Mouse (Mus musculus) embryo, embryonic 10.5 days (tissue): ENCODE results near the gene Lmx1b.

Source experiments
- DNase-seq: peaks from one replicate; pipeline ENCODE4 v3.0.0-alpha.2; 2015; ENCODE audit warnings: low spot score

The Lmx1b gene

DNA sequence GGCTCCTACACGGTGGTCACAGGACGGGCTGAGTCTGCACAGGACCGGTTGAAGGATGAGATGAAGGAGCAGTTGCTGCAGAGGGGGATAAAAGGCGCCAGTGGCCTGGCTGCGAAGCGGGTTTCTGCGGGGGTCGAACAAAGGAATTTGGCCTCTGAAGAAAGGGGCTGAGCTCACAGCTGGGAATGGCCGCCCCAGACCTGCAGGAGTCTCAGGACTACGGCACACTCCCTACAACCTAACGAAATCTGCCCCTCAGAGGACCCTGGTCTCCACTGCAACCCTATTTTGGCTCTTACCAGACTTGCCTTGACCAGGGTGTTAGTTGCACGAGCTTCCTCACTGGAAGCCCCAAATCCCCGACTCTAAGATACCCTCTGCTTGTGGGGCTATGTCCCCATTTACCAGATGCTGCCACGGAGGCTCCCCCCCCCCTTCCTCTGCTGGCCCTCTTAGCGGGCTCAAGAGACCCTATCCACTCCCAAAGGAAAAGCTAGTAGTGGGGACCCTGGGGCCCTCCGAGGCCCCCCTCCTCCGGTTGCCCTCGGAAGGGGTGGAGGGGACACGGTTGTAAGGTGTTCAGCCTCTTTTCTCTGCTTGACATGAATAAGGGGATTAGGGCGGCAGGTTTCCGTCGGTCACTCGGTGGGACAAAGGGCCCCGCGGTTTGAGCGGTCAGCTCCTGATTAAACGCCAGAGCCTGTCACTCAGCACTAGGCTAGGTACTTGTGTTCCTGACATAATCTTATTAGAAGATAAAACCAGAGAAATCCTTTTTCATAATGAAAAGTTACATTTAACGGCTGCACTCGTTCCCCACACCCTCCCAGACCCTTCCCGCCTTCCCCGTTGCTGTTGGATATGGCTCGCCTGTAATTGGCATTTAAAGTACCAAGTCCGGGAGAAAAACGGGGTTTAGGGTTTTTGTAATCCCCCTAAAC, 10.0 kb downstream of the Lmx1b start:
- DNase-seq, result peak; percentile 69

DNA sequence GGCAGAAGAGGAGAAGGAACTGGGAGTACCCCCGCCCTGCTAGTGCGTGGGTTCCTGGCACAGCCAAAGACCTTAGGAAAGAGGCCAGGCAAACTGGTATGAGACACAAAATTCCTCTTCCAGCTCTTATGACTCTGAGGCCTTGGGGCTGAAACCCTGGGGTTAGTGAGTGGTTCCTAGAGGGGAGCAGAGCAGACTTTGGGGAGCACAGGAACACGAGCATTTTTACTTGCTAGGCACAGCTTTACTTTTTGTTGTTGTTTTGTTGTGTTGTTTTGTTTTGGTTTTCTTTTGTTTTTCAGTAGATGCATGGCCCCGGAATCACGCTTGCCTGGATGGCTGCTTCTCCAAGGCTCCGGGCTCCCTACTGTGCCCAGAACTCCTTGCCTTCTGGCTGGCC, 10.7 kb downstream of the Lmx1b start:
- peak; percentile 44 for DNase-seq

DNA sequence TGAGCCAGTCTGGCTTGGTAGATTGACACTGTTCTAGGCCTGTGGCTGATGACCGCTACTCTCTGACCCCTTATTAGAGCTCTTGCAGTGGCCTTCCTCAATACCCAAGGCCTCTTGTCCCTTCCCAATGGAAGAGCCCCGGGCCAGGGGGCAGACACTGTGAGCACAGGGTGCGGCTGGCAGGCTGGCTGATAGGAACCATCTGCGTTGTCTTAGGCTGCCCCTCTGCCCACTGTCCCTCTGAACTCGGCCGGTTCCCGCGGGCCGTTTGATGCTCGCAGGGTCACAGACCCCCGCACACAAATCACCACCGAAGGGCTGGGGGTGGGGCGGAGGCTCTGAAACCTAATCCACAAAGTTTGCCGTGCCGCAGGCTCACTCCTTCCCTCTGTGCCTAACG, 11.5 kb downstream of the Lmx1b start:
- DNase-seq, result peak; percentile 83

DNA sequence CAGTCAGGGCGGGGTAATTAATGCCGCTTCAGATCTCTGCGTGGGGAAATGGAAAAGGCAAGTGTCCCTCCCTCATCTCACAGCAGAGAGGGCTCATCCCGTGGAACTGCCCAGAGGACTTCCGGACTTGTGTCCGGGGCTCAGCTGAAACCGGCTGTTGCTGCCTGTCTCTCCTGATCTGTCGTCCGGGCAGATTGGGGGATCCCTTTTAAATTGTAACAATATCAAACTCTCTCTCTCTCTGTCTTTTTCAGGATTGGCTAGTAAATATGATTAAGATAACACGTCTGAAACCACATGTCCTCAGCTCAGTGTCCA, 13.3 kb downstream of the Lmx1b start:
- no peak for DNase-seq

DNA sequence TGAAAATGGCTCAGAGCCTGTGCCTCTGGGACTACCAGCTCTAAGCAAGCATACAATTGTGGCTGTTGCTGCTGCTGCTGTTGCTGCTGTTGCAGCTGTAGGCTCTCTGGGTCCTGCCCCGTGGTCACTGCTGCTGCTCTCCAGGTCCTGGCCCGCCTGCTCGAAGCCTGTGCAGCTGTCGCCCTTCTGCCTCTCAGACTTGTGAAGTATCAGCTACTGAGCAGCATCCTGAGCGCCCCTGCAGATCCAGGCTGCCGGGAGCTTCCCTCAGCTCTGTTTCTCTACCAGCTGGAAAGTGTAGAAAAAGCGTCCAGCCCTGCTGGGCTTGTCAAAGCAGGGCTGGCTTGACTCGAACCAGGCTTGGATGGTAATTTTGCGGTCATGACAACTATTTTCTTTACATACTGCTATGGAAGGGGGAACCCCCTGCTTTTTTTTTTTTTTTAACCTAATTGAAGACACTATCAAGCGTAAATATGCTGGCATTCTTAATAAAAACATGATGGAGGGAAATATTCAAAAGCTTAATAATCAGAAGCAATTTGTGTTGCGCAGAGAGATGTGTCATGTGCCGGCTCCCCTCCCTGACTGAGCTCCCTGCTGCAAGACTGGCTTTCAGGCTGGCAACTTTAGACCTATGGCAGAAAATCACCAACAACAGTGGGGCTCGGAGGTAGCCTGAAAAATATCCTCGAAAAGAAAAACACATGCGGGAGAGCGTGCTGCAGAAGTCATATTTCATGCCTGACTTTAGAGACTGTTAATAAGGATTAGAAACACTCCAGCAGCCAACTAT, 13.9 kb downstream of the Lmx1b start:
- DNase-seq, result peak; percentile 51

DNA sequence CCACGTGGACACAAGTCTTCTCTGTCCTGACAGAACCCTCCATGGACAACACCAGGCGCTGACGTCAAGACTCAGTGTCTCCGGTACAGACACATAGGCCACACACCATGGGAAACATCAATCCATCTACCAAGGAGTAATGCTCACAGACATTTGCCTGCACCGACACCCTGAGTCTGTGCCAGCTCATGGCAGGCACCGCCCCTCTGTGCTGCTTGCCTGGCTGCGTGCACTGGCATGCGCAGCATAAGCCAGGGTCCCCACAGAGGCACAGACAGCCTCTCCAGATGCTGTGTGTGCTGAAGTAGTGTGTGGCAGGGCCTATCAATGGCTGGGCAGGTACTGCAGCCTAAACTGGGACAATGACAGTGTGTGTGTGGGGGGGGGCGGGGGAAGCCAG, 22.6 kb downstream of the Lmx1b start:
- DNase-seq, result no peak

DNA sequence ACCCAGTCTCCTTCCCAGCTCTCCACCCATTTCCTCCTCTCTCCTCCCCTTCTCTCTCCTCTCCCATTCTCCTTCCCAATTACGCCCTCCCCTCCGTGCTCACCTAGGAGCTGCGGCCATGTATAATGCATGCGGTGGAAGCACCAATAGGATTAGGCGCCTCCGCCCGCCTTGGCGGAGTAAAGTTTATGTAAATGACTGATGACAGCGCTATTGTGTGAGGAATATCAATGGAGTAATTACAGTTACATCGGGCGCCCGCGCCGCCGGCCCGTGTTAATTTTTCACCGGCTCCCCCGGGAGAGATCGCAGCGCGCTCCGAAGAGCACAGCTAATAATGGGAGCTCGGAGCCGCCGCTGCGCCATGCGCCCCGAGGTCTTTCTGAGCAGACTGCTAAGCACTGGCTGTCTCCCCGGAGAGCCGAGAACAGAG, 23.9 kb downstream of the Lmx1b start:
- peak; percentile 55 for DNase-seq

DNA sequence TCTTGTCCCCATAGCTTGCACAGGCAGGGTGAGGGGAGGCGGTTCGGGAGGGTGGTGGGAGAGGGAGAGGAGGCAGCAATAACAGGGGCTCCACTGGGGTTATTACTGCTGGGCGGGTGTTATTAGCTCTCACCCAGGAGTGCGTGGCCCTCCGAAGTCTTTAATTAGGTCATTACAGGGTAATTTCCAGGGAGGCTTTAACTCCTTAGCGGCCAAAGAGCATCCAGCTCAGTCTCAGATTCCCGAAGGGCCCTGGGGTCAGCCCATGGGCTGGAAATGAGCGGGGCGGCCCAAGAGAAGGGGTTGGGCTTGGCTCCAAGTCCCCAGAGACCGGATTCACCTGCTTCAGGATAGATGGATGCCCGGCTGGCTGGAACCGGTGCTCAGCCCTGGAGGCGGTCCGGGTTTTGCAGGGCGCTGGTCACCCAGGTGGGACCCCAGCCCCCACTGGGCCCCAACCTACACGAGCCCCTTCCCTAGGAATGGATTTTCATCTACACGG, 24.4 kb downstream of the Lmx1b start:
- peak; percentile 50 for DNase-seq

DNA sequence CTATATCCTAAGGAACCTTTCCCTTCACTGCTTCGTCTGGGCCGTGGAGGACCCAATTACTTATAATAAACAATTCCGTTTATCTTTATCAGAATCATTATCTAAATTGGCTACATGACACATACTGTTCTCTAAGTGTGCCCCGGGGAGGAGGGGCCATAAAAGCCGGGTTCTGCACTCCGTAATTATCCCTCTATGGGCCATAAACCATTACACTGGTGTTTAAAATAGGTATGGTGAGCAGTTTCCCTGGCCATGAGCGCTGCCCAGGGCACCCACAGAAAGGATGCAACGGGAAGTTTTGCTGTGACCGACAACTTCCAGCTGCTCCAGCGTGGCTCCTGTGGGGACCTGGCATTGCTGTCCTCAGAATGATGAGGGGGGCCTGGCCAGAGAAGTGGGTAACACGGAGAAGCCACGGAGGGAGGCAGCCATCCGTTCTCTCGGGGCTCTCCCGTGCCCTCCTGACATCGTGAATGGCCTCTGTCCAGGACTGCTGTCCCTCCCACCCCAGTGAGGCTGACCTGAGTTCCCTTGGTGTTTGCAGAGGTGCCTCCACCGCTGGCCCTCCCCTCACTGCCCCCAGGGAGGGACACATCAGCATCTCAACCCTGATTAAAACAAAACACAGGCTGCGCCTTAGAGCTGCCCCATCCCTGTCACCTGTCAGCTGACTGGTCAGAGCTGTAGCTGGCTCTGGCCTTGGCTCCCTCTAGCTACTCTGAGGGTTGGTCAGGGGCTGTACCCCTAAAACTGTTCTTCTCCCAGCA, 34.6 kb downstream of the Lmx1b start:
- no peak for DNase-seq

DNA sequence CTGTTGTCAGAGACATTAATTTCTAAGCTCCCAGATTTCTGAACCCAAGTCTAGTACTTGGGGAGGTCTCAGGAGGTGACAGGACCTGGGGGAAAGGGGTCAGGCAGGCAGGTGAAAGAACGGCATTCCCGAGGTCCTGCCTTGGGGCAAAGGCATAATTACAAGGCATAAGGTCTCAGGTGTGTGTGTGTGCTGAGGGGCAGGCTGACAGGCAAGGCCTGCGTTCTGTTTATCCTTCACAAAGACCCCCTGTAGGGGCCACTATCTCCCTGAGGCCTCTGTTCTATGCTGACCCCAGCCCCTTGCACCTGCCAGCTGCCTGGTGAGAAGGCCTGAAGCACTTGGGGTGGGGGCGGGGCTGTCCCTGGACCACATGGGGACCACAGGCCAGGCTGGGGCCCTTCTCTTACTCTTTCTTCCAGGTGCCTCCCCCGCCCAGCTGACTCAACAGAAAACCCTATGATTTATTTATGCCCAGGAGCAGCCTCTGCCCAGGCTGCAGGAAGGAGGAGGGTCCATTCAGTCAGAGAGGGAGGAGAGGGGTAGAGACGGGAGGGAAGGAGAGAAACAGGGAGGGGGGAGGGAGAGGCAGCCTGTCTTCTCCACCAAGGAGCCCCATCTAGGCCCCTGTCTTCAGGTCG, 35.3 kb downstream of the Lmx1b start:
- DNase-seq, result no peak

DNA sequence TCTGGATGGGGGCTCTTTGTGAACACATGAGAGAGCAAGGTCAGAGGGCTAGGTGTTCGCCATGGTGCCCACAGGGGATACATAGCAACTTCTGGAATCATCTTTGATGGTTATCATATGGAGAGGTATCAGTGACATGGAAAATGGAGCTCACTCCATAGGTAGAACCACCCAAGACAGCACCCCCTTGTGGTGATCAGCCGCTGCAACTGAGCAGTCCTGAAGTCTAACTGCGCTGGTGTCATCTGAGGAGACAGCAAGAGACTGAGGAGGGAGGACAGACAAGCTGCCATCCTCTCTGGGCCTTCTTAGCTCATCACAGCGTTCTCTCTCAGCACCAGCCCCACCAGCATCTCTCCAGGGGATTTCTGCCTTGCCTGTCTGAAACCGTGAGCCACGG, 39.8 kb downstream of the Lmx1b start:
- no peak for DNase-seq

DNA sequence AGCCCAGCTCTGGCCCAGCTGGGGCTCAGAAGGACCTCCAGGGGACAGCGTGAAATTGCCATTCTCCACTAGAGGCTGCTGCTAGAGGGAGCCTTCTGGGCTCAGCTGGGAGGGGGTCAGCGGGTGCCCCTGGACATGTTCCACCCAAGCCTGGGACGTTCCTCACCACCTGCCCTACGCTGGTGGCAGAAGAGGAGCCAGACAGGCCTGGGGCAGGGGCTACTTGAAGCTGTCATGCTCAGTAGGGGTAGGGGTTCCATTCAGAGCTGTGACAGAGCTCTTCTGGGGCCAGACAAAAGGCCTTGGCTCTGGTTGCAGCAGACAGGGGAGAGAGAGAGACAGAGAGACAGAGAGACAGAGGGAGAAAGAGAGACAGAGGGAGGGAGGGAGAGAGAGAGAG, 42.9 kb downstream of the Lmx1b start:
- DNase-seq, result peak; percentile 34

DNA sequence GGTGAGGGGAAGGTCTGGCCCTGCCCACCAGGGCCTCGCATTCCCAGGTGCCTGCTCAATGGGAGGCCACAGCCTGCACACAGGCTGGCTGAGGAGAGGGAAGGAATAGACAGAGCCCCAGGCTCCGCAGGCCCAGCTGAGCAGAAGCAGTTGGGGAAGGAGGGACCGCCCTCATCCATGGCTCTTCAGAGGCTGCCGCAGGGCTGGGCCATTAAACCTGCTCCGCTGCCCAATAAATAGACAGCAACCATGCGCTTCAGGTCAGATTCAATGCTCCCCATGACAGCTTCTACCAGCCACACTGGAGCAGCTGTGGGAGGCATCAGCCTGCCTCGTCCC, 45.3 kb downstream of the Lmx1b start:
- DNase-seq, result peak; percentile 50

DNA sequence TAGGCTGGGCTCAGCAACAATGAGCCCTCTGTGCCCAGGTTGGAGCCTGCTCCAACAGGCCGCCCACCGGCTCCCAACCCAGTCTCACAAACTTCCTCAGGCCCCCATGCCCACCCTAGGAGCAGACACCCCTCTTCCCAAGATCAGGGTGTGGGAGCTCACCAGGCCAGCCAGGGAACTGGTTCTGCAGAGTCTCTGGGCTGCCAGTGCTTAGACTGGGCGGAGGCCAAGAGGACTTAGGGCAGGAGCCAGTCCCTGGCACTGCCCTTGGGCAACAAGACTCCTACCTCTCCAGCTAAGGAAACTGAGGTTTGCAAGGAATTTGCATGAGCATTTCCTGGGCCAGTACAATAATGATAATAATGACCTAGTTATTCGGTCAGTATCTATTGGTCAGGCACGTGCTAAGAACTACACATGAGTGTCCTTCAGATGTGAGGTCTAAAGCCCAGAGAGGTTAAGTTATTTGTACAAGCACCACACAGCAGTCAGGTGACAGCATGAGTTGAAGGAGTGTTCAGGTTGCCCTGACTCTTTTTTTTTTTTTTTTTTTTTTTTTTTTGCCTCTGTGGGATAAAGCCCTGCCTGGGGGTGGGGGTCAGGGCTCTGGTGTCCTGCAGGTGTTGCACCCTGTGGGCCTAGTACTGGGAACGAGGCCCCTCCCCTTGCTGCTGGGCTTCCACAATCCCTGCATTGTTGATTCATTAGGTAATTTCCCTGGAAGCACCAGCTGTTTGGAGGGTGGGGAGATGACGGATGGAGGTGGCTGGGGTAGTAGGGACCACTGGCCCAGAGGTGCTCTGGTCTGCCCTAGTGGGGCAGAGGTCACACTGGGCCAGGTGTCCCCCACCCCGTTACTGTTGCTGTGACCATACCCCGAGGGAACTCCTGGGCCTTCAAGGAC, 45.9 kb downstream of the Lmx1b start:
- DNase-seq, result peak; percentile 23

DNA sequence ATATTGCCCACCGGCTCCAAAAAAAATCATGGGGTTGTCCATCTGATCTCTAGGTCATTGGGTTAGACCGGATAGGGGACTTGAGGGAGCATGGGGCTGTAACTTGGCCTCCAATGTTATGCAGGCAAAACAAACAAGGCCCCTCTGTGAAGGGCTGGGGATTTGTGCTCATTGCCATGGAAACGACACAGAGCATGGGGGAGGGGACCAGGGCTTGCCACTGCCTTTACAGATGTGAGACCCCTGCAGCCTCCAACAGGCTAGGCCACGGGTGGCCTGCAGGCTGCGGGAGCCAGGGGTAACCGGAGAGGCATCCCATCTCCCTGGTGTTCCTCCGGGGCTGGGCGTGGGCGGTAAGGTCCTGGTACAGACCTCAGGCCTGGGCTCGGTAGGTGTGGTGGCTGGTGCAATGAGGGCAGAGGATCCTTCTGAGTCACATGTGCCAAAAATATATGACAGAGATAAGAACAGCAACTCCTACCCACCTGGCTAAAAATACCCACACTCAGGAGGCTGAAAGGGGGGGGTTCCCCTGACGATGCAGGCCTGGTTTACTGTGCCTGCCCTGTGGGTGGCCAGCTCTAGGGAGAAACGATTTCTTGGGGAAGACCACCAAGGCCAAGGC, 47.3 kb downstream of the Lmx1b start:
- peak; percentile 92 for DNase-seq

DNA sequence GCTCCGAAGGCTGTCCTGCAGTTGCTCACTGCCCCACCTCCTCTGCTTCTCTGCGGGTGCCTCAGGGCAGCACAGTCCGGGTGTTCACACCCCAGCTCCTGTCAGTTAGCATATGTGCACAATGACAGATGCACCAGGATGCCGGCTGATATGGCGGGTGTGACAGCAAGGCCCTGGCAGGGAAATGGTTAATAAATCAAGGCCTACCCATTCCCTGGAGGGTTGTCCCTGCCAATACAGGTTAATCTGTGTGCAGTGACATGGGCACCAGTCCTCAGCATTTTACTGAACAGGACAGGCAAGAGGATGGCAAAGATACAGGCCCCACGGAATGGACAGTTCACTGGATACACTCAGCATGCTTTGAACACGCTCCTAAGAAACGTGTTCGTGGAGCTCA, 51.0 kb downstream of the Lmx1b start:
- DNase-seq, result no peak

DNA sequence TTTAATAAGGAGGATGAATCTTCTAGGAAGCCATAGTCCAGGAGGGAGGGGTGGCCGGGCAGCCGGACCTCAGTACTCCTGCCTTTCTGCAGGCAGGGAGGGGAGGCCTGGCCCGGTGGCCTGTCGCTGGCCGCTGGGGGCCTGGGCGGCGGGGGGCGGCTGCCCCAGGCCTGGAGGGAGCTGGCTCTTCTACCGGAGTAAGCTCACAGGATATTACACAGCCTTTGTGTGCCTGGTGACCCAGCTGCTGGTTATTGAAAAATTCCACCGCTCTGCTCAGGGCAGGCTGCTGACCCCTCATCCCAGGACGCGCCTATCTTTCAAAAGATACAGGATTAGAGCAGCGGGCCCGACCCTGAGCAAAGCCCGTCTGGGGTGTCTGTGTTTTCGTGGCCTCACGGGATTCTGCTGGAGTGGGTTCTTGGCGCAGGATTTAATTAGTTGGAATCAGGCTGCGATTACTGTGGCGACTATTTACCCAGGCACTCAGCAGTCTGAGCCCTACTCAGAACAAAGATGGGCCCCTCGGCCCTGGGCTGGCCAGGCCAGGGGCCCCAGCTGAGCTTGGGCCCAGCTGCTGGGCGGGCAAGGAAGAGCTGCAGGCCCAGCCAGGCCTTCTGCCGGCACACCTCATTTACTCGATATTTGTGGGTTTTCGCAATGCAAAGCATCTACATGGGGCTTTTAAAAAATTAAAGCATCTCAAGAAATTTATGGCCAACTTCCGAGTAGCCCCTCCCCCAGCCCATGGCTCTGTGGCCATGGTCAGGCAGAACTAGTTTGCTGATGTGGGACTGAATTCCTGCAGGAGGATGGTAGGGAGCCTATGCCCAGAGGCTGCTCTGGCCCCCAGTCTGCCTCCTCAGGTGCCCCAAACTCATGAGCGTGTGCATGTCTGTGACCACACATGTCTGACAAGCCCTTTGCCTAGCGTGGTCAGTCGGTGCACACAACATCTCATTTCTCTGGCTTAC, 55.1 kb downstream of the Lmx1b start:
- peak; percentile 59 for DNase-seq

DNA sequence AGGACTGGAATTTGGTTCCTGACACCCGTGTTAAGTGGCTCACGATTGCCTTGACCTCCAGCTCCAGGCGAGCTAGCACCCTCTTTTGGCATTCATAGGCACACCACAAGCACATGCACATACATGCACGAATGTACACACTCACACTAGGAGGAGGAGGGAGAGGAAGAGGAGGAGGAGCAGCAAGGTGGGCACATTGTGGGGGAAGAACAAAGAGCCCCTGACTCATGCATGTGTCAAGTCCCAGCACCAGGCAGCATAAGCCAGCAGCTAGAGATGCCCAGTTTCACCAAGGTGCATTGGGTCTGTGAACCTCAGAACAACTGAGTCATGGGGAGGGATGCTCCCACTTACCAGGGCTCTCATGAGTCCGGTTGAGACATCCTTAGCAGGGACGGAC, 56.5 kb downstream of the Lmx1b start:
- no peak for DNase-seq

DNA sequence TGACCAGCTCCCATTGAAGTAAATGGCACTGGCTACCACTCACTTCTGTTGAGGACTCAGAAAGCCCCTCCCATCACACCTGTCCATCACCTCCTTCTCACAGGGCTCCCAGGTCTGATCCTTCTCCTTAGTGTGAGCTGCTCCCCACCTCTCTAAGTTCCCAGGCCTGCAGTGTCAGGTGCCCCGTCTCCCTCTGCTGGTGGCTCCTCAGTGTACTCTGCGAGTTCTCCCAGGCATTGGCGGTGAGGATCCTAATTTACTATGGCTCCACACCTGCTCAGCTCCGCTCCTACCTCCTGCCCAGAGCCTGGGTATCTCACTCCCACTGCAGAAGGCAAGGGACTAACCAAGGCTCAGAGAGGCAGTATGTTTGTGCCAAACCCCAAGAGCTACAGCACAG, 57.0 kb downstream of the Lmx1b start:
- peak; percentile 51 for DNase-seq
